Mouse (Mus musculus) heart, adult 11 months (tissue): ENCODE data around the gene Flvcr2.

ENCODE experiments used
- DNase-seq: peaks from one replicate; pipeline ENCODE4 v3.0.0; 2022

Gene Flvcr2

DNA sequence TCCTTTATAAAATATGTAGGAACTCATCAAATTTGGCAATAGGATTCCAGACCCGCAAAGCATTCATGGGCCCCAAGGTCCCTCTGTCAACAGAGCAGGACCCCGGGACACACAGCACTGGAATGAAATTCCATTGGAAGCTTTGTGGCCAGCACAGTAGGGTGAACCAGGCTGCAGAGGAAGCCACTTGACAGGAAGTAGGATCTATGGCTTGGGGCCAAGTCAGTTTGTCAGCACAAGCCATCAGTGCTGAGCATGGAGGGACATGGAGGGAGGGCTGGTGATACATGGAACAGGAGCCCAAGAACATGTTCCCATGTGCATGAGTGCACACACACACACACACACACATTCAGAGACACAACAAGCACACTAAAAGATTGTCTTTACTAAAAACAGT, 10.1 kb upstream of the Flvcr2 start:
- DNase-seq, result peak; percentile 90

DNA sequence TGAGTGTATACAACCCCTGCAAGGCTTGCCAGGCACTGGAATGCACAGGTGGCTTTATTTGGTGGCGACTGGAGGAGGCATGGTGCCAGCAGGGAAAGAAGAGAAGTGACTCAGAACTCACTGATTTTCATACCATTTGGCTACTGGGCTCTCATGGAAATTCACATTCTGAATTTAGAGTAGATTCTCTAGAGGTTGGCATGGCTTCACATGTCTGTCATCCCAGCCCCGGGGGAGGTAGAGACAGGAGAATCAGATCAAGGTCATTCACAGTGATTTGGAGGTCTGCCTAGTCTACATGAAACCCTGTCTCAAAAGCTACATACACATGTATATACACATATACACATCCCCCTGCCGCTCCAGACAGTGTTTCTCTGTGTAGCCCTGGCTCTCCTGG, 9.4 kb upstream of the Flvcr2 start:
- DNase-seq, result no peak

DNA sequence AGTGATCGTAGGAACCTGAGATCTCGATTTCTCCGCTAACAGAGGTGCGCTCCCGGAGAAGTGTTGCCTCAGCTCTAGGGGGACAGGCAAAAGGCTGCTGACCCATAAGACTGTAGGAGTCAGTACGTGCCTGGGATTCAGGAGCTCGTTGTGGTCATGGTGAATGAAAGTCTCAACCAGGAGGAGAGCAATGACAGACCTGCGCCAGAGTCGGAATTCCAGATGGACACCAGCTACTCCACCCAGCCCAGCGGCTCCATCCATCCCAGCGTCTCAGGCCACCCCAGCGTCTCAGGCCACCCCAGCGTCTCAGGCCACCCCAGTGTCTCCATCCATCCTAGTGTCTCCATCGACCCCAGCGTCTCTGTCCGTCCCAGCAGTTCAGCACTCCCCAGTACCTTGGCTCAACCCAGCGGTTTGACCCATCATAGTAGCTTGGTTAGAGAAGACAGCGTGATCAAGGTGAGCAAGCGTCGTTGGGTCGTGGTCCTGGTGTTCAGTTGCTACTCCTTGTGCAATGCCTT, 419 bp downstream of the Flvcr2 start:
- DNase-seq, result peak; percentile 92

DNA sequence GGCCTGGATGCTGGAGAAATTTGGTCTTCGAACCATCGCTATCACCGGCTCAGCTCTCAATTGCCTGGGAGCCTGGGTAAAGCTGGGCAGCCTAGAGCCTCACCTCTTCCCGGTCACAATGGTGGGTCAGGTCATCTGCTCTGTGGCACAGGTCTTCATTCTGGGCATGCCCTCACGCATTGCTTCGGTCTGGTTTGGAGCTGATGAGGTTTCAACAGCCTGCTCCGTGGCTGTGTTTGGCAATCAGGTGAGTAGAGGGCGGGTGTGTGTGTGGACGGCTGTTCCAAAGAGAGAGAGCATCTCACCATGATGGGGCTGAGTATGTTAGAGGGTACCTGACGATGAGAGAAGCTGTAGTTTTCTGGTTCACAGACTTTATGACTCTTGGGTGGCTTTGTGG, 1.0 kb downstream of the Flvcr2 start:
- DNase-seq, result peak; percentile 89

DNA sequence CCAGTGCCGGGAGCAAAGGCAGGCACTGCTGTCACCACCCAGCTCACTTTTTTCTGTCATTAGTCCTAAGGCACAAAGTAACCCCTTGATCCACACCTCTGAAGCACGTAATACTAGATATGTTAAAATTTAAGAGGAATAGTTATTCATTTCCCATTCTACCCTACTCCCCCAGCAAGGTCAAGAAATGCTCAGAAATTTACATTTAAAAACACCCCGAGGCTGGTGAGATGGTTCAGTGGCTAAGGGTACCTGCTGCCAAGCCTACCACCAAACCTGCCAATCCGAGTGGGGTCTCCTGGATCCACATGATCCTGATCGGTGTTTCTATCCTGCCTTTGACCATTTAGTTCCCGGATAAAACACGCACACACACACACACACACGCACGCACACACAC, 3.5 kb downstream of the Flvcr2 start:
- DNase-seq, result no peak

DNA sequence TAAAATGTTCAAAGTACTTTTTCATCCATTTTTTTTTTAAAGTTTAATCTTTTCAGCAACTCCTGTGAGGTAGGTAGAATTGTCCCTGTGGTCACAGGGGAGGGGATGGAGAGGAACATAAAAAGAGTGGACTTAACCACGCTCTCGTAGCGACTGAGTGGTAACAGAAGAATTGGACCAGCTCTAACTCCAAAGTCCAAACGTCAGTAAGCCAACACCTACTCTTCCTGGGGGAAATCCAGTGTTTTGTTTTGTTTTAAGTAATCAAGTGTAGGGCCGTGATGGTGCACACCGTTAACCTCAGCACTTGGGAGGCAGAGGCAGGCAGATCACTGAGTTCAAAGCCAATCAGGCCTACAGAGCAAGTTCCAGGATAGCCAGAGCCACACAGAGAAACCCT, 5.8 kb downstream of the Flvcr2 start:
- no peak for DNase-seq

DNA sequence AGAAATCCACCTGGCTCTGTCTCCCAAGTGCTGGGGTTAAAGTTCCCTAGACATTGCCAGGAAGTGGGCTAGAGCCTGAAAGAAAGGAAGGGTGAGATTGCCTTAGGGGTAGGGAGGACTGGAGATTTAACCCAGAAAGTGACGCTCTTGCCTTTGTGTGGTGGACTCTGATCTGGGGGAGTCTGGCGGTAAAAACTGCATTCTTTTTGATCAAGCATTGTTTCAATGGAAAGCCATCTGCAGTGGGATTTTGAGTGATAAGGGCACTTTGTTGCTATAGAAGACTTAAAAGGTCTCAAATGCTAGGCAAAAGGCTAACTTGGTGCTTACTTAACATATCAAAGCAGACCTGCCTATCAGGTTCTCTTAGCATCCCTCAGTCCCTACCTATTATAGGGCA, 6.9 kb downstream of the Flvcr2 start:
- no peak for DNase-seq

DNA sequence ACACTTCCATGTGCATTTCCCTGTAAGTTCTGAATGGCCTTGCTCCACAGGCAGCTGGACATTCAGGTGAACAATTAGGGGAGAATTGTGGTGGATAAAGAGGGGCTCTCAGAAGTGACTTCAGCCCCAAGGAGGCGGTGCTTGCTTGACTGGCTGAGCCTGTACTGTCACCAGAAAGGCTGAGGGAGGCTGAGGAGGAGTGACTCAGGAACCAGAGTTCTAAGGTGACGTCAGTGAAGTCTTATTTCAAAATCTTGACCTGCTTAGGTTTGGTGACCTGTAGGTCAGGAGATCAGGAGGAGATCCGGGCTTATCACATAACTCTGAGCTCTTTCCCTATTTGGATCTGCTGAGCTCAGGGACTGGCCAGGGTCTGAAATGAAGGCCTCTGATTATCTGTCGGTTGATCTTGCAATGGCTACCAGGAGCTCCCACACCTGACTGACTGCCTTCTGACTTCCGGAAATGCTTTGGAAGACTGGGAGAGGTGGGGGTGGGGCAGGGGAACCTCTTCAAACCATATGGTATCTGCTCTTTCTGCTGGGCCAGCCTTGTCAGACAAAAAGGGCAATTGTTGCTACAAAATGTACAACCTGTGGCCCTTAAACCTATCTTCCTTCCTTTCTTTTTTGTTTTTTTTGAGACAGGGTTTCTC, 8.4 kb downstream of the Flvcr2 start:
- no peak for DNase-seq

DNA sequence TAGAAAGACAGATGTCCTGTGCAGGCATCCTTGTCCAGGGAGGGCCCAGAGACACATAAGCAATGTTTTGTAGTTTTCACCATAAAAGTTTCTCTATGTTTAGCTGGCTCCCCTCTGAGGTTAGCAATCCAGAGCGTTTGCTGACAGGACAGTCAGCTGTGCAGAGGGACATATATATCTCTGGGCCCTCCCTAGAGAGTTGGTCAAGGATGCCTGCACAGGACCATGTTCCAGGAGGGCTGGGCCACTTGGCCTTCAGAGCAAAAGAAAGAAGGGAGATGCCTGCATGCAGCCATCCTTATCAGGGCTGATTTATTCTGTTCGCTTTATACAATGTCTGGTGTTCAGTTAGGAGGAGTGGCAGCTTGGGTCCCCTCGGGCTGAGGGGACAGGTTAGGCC, 10.1 kb downstream of the Flvcr2 start:
- DNase-seq, result no peak

DNA sequence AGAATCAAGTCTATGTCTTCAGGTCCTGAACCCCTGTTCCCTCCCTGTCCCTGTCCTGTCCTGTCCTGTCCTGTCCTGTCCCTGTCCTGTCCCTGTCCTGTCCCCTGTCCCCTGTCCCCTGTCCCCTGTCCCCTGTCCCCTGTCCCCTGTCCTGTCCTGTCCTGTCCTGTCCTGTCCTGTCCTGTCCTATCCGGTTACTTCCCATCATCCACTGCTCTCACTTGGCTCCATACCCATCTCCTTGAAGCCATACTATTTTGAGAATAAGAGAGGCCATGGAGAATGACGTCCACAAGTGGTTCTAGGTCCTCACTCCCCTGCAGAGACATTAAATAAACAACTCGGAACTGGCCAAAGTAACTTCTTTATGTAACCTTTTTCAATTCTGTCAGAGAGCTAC, 10.7 kb downstream of the Flvcr2 start:
- DNase-seq, result peak; percentile 90

DNA sequence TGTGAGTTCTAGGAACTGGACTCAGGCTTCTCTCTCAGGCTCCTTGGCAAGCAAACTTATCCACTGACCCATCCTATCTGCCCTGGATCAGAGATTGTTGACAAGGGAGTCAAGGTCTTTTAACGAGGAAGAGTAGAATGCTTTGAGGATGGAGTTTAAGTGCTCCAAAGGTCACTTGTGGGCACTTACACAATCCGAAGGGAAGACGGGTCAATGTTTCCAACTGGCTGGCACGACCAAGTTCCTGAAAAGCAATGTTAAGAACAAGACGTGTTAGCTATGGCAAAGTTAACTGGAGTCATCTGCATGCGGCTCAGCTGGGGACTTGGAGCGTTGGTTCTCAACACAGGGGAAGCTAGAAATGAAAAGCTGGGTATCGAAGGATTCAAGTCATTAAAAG, 12.4 kb downstream of the Flvcr2 start:
- DNase-seq, result no peak

DNA sequence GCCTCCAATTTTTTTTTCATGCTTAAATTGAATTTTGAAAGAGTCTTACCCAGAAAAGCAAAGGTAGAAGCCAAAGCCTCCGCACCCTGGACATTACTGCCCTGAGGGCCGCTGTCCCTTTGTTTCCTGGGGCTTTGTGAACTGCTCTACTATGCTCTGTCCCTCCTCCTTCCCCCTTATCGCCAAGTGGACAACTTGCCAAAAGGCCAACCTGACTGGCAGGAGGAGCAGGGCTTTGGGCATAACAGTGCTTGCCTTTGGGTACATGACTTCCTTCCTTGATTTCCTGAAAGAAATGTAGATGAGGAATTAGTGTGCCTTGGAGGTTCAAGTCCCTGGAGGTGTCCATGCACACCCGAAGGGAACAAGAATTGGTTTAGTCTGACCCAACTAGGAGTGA, 15.1 kb downstream of the Flvcr2 start:
- peak; percentile 93 for DNase-seq

DNA sequence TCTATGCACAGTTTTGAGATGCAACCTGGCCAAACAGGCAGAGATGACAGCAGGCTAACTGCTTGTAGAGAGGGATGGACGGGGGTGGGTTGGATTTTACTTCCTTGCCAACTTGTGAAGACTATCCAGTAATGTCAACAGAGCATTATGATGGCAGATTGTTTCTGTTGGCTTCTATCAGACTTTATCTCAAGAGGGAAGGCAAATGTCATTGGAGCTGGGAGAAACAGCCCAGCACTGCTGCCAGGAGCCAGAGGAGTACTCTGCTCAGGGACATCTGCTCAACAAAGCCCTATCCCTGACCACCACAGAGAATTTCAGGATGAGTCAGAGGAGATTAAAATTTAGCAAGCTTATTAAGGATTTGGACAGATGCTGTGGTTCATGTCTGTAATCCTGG, 18.3 kb downstream of the Flvcr2 start:
- no peak for DNase-seq

DNA sequence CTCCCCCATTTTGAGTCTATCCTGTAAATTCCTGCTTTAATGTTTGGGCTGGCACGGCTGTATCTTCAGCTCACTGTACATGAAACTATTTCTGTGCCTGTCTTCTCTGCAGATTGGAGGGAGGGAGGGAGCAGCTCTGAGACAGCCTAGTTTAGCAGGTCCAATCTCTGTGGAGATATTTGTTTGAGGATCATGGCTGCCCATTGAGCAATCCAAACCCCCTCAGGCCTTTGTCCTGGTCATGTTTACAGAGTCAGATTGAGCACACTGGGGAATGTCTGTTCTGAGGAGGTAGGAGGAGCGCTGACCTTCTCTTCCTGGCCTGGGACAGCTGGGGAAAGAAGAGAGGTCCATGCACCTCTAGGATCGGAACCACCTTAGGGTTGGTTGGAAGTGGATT, 19.9 kb downstream of the Flvcr2 start:
- DNase-seq, result no peak

DNA sequence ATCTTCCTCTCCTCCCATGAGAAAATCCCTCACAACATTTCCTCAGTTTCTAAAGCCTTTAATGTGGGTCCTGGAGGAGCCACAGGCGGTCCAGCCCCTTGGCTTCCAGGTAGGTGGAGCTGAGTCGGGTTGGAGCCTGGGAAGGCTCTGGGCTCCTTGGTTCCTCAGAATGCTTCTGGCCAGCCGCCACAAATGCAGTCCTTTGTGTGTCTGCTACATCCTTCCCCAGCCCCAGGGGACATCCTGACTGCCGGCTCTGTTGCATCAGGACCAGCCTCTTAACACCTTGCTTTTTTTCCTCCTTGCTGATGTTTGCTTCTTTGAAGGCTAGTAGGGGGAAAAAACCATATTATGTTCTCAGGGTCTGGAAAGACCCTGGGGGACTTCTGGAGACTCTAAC, 21.4 kb downstream of the Flvcr2 start:
- peak; percentile 91 for DNase-seq

DNA sequence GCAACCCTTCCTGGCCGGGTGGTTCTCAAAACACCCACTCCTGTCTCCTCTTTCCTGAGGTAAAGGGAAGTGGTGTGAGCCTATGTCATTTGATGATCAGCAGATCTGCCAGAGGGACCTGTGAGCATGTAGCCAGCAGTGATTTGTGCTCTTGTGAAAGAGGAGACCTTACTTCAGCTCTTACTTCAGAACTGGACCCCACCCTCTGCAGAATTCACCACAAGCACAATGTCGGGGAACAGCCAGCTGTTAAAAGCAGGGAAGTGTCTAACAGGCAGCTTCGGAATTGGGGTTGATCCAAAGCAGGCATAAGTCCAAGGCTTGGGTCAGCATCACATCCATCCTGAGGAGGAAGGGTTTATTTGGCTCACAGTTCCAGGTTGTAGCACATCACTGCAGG, 25.0 kb downstream of the Flvcr2 start:
- peak; percentile 93 for DNase-seq

DNA sequence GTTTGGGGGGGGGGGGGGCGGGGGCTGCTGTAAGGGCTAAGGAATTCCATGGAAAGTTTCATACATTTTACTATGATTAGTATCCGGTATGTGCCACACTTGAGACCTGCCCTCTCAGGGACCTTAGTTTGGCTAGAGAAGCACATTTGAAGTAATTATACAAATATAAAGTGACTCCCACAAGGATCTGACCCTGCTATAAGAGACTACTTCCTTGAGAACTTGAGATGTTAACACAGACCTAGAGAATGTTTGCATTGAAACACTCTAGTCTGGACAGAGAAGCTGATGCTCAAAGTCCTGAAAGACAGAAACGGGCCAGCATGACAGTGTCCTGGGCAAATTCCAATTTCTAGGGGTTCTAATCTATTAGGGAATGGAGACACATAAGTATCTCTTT, 32.6 kb downstream of the Flvcr2 start:
- no peak for DNase-seq

DNA sequence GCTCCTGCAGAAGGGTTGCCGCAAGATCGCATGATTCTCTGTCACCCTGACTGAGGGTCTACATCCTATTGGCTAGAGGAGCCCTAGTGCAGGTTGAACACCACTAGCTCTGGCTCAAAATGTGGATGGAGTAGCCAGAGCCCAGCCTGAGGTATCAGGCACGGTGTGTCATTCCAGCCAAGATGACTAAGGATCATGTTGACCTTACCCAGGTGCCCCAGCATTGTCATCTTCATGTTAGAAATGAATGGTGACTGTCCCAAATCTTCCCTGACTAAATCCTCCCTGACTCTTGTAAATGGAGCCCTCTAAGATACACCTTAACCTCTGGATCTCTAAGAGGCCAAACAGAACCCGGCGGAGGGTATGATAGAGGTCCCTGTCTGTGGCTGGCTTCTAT, 33.4 kb downstream of the Flvcr2 start:
- DNase-seq, result peak; percentile 53

DNA sequence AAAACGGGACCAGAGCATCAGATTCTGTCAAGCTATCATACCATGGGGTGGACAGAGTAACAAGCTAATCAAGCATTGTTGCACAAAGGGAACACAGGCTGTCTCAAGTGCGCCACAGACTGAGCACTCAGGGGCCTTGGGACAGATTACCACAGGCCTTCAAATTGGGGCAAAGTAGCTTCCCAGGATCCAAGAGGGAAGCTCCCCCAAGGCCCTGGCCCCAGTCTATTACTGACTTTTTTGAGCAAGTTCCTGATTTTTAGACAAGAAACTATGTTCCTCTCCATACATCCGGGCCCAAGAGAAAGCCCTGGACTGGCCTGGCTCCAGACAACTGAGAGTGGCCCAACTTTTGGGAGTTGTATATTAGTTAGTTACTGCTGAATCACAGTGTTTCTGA, 35.3 kb downstream of the Flvcr2 start:
- DNase-seq, result peak; percentile 79

DNA sequence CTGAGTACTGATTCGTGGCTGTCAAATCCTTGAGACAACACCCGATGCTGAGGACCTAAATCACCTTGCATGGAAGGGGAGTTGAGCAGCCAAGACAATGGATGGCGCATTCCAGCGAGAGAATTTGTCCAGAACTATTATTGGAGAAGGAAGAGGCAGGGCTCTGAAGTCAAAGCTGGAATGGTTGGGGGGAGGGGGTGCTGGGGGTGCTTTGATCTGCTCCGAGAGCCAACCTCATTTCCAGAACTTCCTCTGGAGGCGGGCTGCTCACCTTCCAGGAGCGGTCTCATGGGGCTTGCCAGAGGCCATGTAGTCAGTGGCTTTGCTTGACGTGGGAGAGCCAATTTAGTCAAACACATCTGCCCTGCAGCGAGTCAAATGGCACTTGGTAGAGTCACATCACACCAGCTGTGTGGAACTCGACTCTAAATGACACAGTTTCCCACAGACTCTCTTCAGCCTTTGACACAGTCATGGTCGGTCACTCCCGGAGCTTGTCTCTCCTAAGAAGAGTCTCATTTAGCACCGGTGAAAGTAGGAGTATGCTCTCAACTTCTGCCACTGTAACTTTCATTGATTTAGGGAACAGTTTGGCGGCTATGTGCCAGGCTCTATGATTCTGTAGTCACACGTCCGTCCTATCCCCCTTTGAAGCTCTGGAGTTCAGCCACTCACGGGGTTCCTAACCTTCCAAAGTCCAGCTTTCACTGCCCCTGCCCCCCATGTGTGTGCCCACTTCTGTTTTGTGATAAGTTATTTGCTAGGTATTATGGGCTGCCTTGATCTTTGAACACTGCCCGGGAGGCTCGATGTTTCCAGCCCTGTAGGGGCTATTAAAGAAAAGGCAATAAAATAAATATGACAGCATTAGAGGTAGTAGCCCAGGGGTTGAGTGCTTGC, 38.8 kb downstream of the Flvcr2 start:
- peak; percentile 97 for DNase-seq

DNA sequence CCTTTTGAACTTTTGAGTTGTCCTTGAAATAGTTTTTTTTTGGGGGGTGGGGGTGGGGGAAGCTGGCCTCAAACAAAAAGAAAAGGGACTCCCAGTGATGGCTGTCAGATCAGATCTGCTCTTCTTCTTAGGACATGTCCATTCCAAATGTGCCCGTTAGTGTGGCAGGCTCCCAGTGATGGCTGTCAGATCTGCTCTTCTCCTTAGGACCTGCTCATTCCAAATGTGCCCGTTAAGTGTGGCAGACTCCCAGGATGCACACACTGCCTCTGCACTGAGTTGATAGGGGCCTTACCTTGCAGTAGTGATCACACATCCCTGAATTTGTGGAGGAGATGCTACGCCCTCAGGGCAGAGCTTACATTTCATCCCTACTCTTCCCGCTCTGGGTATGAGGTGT, 45.8 kb downstream of the Flvcr2 start:
- DNase-seq, result no peak

DNA sequence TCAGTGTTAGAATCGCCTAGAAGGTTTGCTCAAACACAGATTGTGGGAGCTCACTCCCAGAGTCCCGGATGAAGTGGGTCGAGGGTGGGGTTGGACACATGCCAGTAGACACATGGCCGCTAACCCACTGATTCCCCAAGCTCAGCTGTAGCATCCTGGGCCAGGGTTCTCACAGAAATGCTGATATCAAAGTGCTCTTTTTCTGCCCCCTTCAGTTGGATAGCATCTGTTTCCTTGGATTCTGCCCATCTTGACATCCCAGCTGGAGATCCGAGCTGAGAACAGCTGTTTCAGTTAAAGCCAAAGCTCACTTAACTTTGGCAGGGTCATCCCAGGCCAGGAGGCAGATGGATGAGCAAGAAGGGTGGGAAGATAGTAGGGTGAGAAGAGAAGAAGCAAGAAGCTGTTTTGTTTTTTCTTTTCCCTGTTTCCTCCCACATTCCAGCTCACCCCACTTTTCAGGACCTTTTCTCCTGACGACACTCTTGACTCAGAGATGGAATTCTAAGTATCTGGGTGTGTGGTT, 46.5 kb downstream of the Flvcr2 start:
- DNase-seq, result peak; percentile 97

DNA sequence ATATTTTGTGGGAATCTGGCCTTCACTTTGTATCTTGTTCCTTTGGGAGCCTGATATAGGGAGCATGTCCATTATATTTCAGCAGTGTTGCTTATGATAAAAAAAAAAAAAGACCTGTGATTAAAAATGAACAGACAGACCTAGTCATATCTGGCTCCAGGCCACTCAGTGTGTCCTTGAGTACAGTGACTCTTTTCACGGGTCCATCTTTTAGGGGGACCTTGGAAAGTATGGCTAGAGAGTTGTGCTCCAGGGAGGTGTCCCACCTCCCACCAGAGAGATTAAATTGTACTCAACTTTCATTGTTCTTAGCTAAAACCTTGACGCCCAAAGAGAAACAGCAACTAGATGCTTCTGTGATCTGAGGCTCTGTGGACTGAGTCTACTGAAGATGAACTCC, 47.8 kb downstream of the Flvcr2 start:
- DNase-seq, result peak; percentile 63

DNA sequence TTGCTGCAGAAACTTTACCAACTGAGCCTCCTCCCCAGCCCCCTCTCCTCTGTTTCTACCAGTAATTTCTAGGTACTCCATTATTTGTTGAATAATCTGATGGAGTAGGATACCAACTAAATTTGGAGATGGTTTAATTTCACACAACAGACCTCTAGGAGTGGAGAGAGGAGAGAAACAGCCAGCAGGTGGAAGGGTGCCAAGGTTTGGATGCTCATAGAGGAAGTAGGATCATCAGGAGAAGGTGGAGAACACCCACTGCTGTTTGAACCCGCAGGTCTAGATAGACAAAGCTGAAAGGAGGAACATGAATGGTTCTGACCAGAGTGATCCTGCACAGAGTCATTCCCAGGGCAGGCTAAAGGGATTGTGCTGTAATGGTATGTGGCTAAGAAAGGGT, 49.2 kb downstream of the Flvcr2 start:
- peak; percentile 71 for DNase-seq
